Mouse (Mus musculus) R1 (cell line): ENCODE results near the gene Gpr15.

Source experiments
- DNase-seq: peaks from one replicate; pipeline ENCODE4 v3.0.0-alpha.2; 2018; ENCODE audit warnings: low read depth, low spot score

Gpr15 gene

DNA sequence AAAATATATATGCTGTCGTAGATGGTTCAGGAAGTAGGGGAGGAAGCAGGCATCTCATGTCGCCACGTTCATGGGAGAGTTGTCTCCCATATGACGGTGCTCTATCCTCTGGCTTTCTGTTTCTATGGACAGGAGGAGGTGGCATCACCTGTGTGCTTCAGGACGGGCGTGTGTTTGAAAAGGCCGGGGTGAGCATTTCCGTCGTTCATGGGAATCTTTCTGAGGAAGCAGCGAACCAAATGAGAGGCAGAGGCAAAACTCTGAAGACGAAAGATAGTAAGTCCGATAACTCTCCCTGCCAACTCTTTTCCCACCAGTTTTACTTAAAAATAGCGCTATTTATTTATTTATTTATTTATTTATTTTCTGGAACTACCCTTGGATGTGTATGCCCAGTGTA, 46.5 kb downstream of the Gpr15 start:
- no peak for DNase-seq

DNA sequence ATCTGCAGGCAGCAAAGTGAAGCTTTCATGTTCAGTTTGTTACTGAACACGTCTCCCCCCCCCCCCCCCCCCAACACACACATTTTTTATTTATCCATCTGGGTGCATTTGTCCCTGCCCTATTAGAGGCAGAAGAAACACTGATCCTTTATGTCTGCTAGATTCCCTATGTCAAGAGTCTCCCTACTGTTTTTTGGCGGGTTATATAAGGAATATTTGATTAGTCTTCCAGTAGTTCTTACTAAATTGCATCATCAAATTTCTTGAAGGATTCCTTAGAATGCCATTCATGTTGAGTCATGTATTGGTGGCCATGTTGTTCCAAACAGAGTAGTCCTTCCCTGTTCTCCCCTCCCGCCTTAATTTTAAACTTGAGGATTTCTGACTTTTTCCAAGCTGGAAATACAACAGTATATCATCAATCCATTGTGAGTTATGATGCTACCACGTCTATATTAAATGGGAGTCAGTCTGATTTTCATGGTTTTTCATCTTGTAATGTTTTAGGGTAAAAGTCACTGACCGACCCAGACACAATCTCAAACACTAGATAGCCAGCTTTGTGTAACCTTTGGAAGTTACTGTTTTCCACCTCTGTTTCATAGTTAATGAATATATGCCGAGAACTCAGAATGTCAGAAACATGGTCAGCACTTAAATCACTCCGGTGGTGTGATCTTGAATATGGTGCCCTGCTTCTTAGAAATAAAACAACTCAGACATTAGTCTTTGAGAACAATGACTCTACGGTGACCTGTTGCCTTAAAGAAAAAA, 47.5 kb downstream of the Gpr15 start:
- no peak for DNase-seq

DNA sequence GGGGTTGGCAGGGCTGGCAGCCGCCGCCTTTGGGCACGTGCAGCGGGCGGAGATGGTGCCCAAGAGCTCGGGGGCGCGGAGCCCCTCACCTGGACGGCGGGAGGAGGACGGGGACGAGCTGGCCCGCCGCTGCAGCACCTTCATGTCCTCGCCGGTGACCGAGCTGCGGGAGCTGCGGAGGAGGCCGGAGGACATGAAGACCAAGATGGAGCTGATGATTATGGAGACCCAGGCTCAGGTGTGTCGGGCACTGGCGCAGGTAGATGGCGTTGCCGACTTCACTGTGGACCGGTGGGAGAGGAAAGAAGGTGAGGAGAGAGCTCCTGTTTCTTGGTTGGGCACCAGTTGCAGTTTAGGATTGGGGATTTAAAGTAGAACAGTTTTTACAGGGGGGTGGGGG, 48.2 kb downstream of the Gpr15 start:
- peak; percentile 36 for DNase-seq

DNA sequence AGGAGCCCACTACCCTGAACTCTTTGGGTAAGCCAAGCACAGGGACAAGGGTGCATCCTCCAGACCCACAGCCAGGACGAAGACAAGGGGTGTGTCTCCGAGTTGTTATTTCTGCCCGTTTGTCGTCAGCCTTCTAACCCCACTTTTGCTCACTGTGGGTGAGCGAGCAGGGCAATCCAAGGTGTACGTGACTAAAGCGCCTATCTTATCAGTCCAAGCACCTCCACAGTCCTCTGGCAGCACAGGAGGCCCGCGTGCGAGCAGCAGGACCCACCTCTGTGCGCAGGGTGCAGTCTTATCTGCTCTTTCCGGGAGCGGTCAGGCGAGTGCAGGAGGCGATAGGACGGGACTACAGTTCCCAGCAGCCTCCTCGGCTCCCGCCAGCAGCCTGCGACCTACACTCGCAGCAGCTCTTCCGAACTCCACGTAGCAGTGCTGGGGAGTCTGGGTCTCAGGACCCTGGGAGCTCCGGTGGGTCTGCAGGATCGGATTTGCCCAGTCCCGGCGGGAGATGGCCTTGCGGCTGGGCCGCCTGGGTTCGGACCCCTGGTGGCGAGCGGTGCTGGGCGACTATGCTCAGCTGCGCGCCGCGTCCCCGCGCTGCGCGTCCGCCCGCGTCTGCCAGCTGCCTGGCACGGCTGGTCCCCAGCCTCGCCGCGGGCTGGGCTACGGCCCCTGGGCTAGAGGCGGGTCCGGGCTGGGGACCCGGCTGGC, 48.8 kb downstream of the Gpr15 start, which contains the start of gene Cpox:
Gene Cpox, plus strand, starts transcription at position 376 of the 714 bp plus-strand sequence.
- peak; percentile 92 for DNase-seq

DNA sequence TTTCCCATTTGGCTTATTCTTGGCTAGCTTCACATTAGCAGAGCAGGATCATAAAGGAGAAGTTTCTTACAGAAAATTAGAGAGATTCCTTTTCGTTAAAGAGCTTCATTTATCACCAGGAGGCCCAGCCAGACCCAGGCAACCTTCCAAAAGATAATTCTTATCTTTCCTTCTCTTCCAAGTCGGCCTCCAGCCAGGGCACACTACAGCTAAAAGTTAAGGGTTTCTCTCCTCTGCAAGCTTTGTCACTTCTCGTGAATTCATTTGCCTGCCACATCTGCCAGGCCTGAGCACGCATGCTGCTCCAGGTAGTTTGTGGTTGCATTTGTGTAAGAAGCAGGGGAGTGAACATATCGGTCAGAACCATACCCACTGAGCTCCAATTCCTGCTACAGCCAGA, 49.6 kb downstream of the Gpr15 start:
- DNase-seq, result no peak

DNA sequence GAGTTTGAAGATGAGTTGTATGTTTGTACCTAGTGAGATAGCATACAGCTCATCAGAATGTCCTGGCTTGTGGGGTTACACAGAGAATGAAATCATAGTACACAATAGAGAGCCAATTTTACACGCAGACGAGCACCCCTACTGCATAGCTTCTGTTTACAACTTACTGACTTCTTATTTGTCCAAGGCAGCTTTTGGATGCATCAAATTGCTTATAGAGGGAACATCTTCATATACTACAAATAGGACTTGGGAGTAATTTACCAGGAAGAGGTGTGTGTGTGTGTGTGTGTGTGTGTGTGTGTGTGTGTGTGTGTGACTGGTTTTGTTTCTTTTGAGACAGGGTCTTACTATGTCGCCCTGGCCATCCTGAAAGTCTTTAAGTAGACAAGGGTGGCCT, 50.3 kb downstream of the Gpr15 start:
- DNase-seq, result no peak
